Mouse (Mus musculus): ENCODE measurements around the gene Gstt3. TPM values are rescaled to one million over a fixed set of nuclear protein-coding genes. Genes with fewer than 3 reads are reported as not detected.
A peak's percentile ranks its signal among the peaks of the same experiment; 100 is the strongest.
"Not testable (repeated sequence)": the region's sequence is repeated elsewhere in the genome, so short reads cannot be mapped to it uniquely, and the experiment has no call there.

Gene Gstt3
- polyA plus RNA-seq, 1 experiment from 2014 or later = 1.2 TPM

DNA sequence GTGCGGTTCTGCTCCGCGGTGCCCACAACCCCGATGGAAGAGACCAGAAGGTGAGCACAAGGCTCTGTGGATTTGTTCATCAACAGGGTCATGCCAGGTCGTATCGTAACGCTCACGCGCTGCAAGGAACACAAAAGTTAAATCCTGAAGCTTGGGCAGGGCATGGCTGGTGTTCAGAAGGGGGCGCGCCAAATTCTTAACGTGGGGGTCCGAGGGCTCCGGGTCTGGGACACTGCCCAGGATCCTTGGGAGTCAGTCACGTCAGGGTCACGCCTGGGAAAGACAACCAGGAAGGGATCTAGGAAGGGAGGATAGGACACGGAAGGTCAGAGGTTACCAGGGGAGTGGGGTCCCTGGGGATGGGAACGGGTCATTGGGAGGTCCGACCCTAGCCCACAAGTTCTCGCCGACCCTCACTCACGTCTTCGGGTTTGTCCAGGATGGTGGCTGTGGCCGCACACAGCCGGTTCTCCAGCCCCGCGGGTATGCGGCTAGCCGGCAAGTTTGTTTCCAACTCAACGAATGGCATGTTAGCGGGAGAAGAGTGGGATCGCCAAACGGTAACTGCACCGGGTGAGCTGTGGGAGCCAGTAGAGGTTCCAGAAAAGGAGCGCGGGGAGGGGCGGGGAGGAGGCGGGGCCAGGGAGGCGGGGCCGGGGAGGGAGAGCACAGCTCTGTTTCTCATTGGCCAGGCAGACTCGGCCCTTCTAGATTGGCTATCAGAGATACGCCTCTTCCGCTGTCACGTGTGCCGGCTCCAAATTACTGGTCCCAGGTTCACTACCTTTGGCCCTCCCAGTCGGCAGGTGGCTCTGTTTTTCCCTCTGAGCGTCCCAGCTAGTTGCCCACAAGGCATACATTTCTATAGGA lies 8.2 kb downstream of the Gstt3 start, which contains the start of gene Ddt:
Ddt (minus strand) TSS at position 620 of the 870 bp plus-strand sequence.
- peaks cover 2% of the 10 kb centered on the region; the same call in 1 of the 2 replicates for H3K4me1 ChIP-seq (ENCODE audit: control insufficient read depth, insufficient read depth, low read length)
- H3K27me3 ChIP-seq (ENCODE audit: control insufficient read depth, insufficient read depth, low read length) = no peaks in the 10 kb centered on the region
- peak within 1 kb of the TSS; percentile 58 for H3K9ac ChIP-seq (ENCODE audit: low read length)
- DNase-seq (ENCODE audit: low spot score, missing footprints) (peak; percentile 97), ATAC-seq (ENCODE audit: low FRiP score) (peak; percentile 96)
- H3K36me3 ChIP-seq (ENCODE audit: control insufficient read depth, insufficient read depth, low read length) = no peaks in the 10 kb centered on the region
- H3K9me3 ChIP-seq (ENCODE audit: control insufficient read depth, low read length) = no peaks in the 10 kb centered on the region
- peak within 1 kb of the TSS; percentile 45 for H3K4me3 ChIP-seq (ENCODE audit: low read depth, low read length)
- WGBS = 1% methylated on average over 47 of the region's 47 CpGs
- no peak within 1 kb of the TSS for H3K27ac ChIP-seq (ENCODE audit: low read depth, low read length)
- peak within 1 kb of the TSS; percentile 71 for H3K4me2 ChIP-seq

- not testable (repeated sequence) for H3K9me3 ChIP-seq (ENCODE audit: control insufficient read depth, low read length); H3K9ac ChIP-seq (ENCODE audit: low read length); H3K4me3 ChIP-seq (ENCODE audit: low read depth, low read length); ATAC-seq (ENCODE audit: low FRiP score); H3K36me3 ChIP-seq (ENCODE audit: control insufficient read depth, insufficient read depth, low read length); H3K4me2 ChIP-seq; H3K27ac ChIP-seq (ENCODE audit: low read depth, low read length); H3K27me3 ChIP-seq (ENCODE audit: control insufficient read depth, insufficient read depth, low read length)
- peak; percentile 31 for DNase-seq (ENCODE audit: low spot score, missing footprints)
- 39% methylated on average over 5 of the region's 5 CpGs for WGBS
- peaks cover 14% of the 10 kb centered on the region for H3K4me1 ChIP-seq (ENCODE audit: control insufficient read depth, insufficient read depth, low read length)
Measured at GRCm38 (mm10) chr10:75767756-75768155, 13.5 kb downstream of the Gstt3 start.

GRCm38 (mm10) chr10:75766856-75767255 lies 14.4 kb downstream of the Gstt3 start:
- Histone ChIP-seq H3K4me1 (ENCODE audit: control insufficient read depth, insufficient read depth, low read length) (peaks cover 12% of the 10 kb centered on the region), H3K27me3 (ENCODE audit: control insufficient read depth, insufficient read depth, low read length) (no peaks in the 10 kb centered on the region), H3K36me3 (ENCODE audit: control insufficient read depth, insufficient read depth, low read length) (no peaks in the 10 kb centered on the region), H3K27ac (ENCODE audit: low read depth, low read length) (no peak overlapping the region), H3K9ac (ENCODE audit: low read length) (no peak overlapping the region), H3K9me3 (ENCODE audit: control insufficient read depth, low read length) (no peaks in the 10 kb centered on the region), H3K4me2 (no peak overlapping the region), H3K4me3 (ENCODE audit: low read depth, low read length) (no peak overlapping the region)
- WGBS = 91% methylated on average over 6 of the region's 6 CpGs
- DNase-seq (ENCODE audit: low spot score, missing footprints) = no peak
- no peak for ATAC-seq (ENCODE audit: low FRiP score)

DNA sequence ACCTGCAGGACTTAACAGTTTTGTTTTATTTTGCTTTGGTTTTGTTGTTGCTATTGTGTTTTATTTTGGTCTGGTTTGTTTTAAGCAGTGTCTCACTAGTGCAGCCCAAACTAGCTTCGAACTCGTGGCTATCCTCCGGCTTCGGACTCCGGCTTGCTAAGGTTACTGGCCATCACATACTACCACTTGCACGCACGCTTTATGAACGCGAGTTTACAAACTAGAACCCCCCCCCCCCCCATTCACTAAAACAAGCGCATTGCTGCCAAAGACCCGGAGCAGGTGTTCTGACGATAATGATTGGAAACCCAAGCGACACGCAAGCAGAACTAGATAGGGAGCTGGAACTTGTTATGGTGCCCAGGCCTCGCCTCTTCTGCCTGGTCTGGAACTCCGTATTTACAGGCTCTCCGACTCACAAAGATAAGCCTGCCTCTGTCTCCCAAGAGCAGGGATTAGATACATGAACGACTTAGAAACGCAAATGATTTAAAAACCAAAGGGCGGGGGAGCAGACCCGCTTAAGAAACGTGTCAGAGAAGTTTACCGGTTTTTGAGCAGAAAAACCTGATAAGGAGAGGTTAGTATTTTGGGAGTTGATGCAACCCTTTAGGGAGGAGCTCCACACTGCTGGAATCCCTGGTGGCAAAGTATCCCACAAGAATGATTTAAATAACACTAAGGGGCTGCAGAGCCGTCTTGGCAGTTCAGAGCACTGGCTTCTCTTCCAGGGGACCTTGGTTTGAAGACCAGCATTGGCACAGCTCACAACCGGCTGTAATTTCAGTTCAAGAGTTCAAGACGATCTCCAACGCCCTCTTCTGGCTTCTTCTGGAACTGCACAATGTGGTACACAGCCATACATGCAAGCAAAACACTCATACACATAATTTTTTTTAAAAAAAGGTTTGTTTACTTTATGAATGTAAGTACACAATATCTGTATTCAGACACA lies 16.4 kb downstream of the Gstt3 start:
- H3K4me3 ChIP-seq (ENCODE audit: low read depth, low read length) = peak overlapping the region; percentile 72
- H3K4me2 ChIP-seq = peak overlapping the region; percentile 89
- WGBS = 2% methylated on average over 27 of the region's 27 CpGs
- ATAC-seq (ENCODE audit: low FRiP score) = peak; percentile 57
- H3K4me1 ChIP-seq (ENCODE audit: control insufficient read depth, insufficient read depth, low read length) = peaks cover 12% of the 10 kb centered on the region
- peak overlapping the region; percentile 25; the same call in 1 of the 2 replicates for H3K27ac ChIP-seq (ENCODE audit: low read depth, low read length)
- H3K9ac ChIP-seq (ENCODE audit: low read length) = peak overlapping the region; percentile 72
- H3K36me3 ChIP-seq (ENCODE audit: control insufficient read depth, insufficient read depth, low read length) = no peaks in the 10 kb centered on the region
- peak; percentile 98 for DNase-seq (ENCODE audit: low spot score, missing footprints)
- no peaks in the 10 kb centered on the region; the same call in 1 of the 2 replicates for H3K9me3 ChIP-seq (ENCODE audit: control insufficient read depth, low read length)
- no peaks in the 10 kb centered on the region for H3K27me3 ChIP-seq (ENCODE audit: control insufficient read depth, insufficient read depth, low read length)

GRCm38 (mm10) chr10:75763682-75764518 lies 17.3 kb downstream of the Gstt3 start, which contains the start of gene Cabin1:
Gene Cabin1, minus strand, starts transcription at chr10:75764341.
- peak within 1 kb of the TSS; percentile 25; the same call in 1 of the 2 replicates for H3K27ac ChIP-seq (ENCODE audit: low read depth, low read length)
- H3K4me2 ChIP-seq = peak within 1 kb of the TSS; percentile 89
- ATAC-seq (ENCODE audit: low FRiP score) = peak; percentile 99
- WGBS = under 1% methylated on average over 61 of the region's 61 CpGs
- peak within 1 kb of the TSS; percentile 72 for H3K9ac ChIP-seq (ENCODE audit: low read length)
- H3K4me1 ChIP-seq (ENCODE audit: control insufficient read depth, insufficient read depth, low read length) = peaks cover 12% of the 10 kb centered on the region
- no peaks in the 10 kb centered on the region for H3K27me3 ChIP-seq (ENCODE audit: control insufficient read depth, insufficient read depth, low read length)
- peak within 1 kb of the TSS; percentile 72 for H3K4me3 ChIP-seq (ENCODE audit: low read depth, low read length)
- DNase-seq (ENCODE audit: low spot score, missing footprints) = peak; percentile 100
- H3K9me3 ChIP-seq (ENCODE audit: control insufficient read depth, low read length) = no peaks in the 10 kb centered on the region; the same call in 1 of the 2 replicates
- H3K36me3 ChIP-seq (ENCODE audit: control insufficient read depth, insufficient read depth, low read length) = 0 out of 2 replicates have a peak, but pooled peaks cover 2% of the 10 kb centered on the region

GRCm38 (mm10) chr10:75762413-75762812 lies 18.8 kb downstream of the Gstt3 start:
- ATAC-seq (ENCODE audit: low FRiP score) (no peak), DNase-seq (ENCODE audit: low spot score, missing footprints) (peak; percentile 14)
- 91% methylated on average over 3 of the region's 3 CpGs for WGBS
- H3K27me3 ChIP-seq (ENCODE audit: control insufficient read depth, insufficient read depth, low read length) = no peaks in the 10 kb centered on the region
- H3K9me3 ChIP-seq (ENCODE audit: control insufficient read depth, low read length) = no peaks in the 10 kb centered on the region; the same call in 1 of the 2 replicates
- H3K9ac ChIP-seq (ENCODE audit: low read length) = no peak overlapping the region
- no peak overlapping the region for H3K4me2 ChIP-seq
- peaks cover 12% of the 10 kb centered on the region for H3K4me1 ChIP-seq (ENCODE audit: control insufficient read depth, insufficient read depth, low read length)
- peaks cover 2% of the 10 kb centered on the region; the same call in 1 of the 2 replicates for H3K36me3 ChIP-seq (ENCODE audit: control insufficient read depth, insufficient read depth, low read length)
- H3K4me3 ChIP-seq (ENCODE audit: low read depth, low read length) = no peak overlapping the region
- H3K27ac ChIP-seq (ENCODE audit: low read depth, low read length) = no peak overlapping the region

- H3K36me3 ChIP-seq (ENCODE audit: control insufficient read depth, insufficient read depth, low read length) = peaks cover 2% of the 10 kb centered on the region; the same call in 1 of the 2 replicates
- ATAC-seq (ENCODE audit: low FRiP score) = no peak
Measured at GRCm38 (mm10) chr10:75760311-75760710, 20.9 kb downstream of the Gstt3 start.

GRCm38 (mm10) chr10:75756719-75757118 lies 24.5 kb downstream of the Gstt3 start:
- Histone ChIP-seq H3K4me1 (ENCODE audit: control insufficient read depth, insufficient read depth, low read length) (no peaks in the 10 kb centered on the region), H3K9me3 (ENCODE audit: control insufficient read depth, low read length) (no peaks in the 10 kb centered on the region; the same call in 1 of the 2 replicates), H3K4me2 (no peak overlapping the region), H3K27me3 (ENCODE audit: control insufficient read depth, insufficient read depth, low read length) (no peaks in the 10 kb centered on the region), H3K9ac (ENCODE audit: low read length) (no peak overlapping the region), H3K36me3 (ENCODE audit: control insufficient read depth, insufficient read depth, low read length) (peaks cover 14% of the 10 kb centered on the region; the same call in 1 of the 2 replicates), H3K27ac (ENCODE audit: low read depth, low read length) (no peak overlapping the region), H3K4me3 (ENCODE audit: low read depth, low read length) (no peak overlapping the region)
- ATAC-seq (ENCODE audit: low FRiP score) (no peak), DNase-seq (ENCODE audit: low spot score, missing footprints) (no peak)
- 96% methylated on average over 11 of the region's 11 CpGs for WGBS

More at GRCm38 (mm10) chr10:75760311-75760710, 20.9 kb downstream of the Gstt3 start:
- Histone ChIP-seq H3K27ac (ENCODE audit: low read depth, low read length) (no peak overlapping the region), H3K27me3 (ENCODE audit: control insufficient read depth, insufficient read depth, low read length) (no peaks in the 10 kb centered on the region), H3K9me3 (ENCODE audit: control insufficient read depth, low read length) (no peaks in the 10 kb centered on the region; the same call in 1 of the 2 replicates), H3K9ac (ENCODE audit: low read length) (no peak overlapping the region), H3K4me3 (ENCODE audit: low read depth, low read length) (no peak overlapping the region), H3K4me2 (no peak overlapping the region), H3K4me1 (ENCODE audit: control insufficient read depth, insufficient read depth, low read length) (peaks cover 12% of the 10 kb centered on the region)
- no peak for DNase-seq (ENCODE audit: low spot score, missing footprints)
- WGBS = 97% methylated on average over 3 of the region's 3 CpGs
